Mouse (Mus musculus): ENCODE data around the gene Cdiptos.

Gene Cdiptos

DNA sequence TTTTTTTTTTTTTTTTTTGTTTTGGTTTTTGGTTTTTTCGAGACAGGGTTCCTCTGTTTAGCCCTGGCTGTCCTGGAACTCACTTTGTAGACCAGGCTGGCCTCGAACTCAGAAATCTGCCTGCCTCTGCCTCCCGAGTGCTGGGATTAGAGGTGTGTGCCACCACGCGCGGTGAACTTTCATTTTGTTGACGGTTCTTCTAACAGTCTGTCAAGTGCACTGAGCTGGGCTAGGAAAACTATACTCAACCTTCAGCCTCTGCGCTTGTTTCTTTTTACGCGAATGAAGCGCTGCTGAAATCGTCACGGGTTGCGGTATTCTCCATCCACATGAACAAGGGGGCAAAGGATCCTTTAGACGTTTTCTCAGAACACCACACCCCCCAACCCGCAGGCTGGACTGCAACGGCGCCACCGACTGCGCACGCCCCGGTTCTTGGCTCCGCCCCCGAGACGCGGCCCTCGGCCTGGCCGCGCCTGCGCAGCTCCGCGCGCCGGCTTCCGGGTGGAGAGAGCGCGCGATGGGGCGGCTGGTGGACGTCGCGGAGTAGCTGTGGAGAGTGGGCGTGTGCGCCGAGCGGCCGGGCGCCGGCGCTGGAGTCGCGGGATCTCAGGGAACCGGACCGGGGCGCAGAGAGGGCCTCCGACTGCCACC lies 47.4 kb downstream of the Cdiptos start, which contains the start of gene Kctd13:
Gene Kctd13 (plus strand): TSS at position 496 of the 654 bp plus-strand sequence.
- DNase-seq (ENCODE audit: low spot score in 2 of 2) = peak; percentile 80 to 92

DNA sequence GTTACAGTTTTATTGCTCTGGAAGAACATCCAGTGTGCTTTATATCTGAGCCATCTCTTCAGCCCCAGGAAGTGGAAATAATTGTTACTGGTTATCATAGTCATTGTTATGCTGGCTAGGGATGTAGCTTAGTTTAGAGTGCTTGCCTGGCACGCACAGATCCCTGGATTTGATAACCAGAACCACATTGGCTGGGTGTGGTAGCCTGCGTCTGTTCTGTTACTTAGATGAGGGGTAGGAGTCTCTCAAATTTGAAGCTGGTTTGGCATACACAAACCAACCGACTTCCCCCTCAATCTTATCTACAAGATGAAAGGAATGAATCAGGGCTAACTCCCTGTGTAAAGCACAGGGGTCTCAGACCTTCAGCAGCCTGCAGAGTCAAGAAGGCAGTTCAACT lies 49.6 kb downstream of the Cdiptos start:
- no peak for DNase-seq (ENCODE audit: low spot score in 2 of 2)

DNA sequence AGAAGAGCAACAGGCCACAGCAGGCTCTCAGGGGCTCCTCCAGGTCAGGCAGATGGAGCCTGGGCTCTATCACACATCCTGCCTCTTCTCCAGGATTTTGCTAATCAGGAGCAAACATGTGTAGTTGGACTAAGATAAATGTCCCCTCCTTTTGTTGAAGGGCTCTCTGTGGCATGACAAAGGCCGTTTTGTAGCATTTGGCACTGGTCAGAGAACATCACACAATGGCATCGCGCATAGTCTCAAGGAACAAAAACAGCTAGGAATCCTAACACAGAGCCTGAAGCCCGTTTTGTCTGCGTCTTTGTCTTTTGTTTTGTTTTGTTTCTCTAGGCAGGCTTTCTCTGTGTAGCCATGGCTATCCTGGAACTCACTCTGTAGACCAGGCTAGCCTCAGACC lies 51.9 kb downstream of the Cdiptos start:
- DNase-seq (ENCODE audit: low spot score in 2 of 2) = no peak

DNA sequence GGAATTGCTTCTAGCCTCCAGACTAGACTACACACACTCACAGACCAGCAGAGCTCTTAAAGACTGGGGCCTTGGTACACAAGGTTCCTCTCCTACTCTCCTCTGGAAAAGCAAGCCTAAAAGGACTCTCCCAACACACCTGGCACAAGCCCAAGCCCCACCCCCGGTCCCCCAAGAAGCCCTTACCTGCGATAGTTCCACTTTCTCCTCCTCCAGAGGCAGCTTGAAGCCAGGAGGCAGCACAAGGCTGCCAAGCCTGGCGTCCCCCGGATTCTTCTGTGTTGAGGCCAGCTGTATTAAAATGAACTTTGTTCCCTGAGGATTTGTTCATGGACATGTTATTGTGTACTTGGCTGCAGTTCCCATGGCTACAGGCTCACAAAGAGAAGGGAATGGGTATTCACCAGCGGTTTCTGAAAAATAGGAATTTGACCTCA lies 53.3 kb downstream of the Cdiptos start, which contains the start of gene Tmem219:
Gene Tmem219 (minus strand): TSS at position 294 of the 437 bp plus-strand sequence.
- DNase-seq (ENCODE audit: low spot score in 2 of 2) = no peak

Measured in cerebellum, postnatal 4 days (tissue).